Mouse (Mus musculus) limb, embryonic 14.5 days (tissue): ENCODE results near the gene Lzic. TPM values are rescaled to one million over a fixed set of nuclear protein-coding genes. Genes with fewer than 3 reads are reported as not detected.

Source experiments
- ATAC-seq: fragments of 200-750 bp; cut with Nextera tagmentation; 2 replicates; pipeline ENCODE4 v1.8.0; 2017; ENCODE audit warnings: low read depth, moderate number of reproducible peaks, moderate TSS enrichment; ENCODE audit not compliant: low FRiP score
- DNase-seq: peaks from one replicate; pipeline ENCODE4 v3.0.0-alpha.2; 2015; ENCODE audit warnings: low spot score
- H3K27ac ChIP-seq: fragments of 300-500 bp; sonication (generic); replicated peaks from 2 replicates; pipeline ENCODE4 v1.5.1; 2014; ENCODE audit warnings: low read depth, mild to moderate bottlenecking, low read length, moderate library complexity, mixed read lengths
- H3K27me3 ChIP-seq: fragments of 300-500 bp; sonication (generic); 2 replicates; pipeline ENCODE4 v1.6.1; 2014; ENCODE audit warnings: low read length, mixed read lengths; ENCODE audit not compliant: control insufficient read depth, insufficient read depth
- H3K36me3 ChIP-seq: fragments of 300-500 bp; sonication (generic); 2 replicates; pipeline ENCODE4 v1.6.1; 2014; ENCODE audit warnings: mild to moderate bottlenecking, low read length, moderate library complexity, mixed read lengths; ENCODE audit not compliant: control insufficient read depth, insufficient read depth
- H3K4me1 ChIP-seq: fragments of 300-500 bp; sonication (generic); 2 replicates; pipeline ENCODE4 v1.6.1; 2014; ENCODE audit warnings: antibody characterized with exemption, low read length, mixed read lengths; ENCODE audit not compliant: control insufficient read depth, insufficient read depth
- H3K4me2 ChIP-seq: fragments of 300-500 bp; sonication (generic); replicated peaks from 2 replicates; pipeline ENCODE4 v1.6.1; 2014; ENCODE audit warnings: low read depth, mild to moderate bottlenecking, low read length, moderate library complexity; ENCODE audit not compliant: severe bottlenecking
- H3K4me3 ChIP-seq: fragments of 300-500 bp; sonication (generic); replicated peaks from 2 replicates; pipeline ENCODE4 v1.5.1; 2014; ENCODE audit warnings: low read length
- H3K9ac ChIP-seq: fragments of 300-500 bp; sonication (generic); 2 replicates; pipeline ENCODE4 v1.6.1; 2014; ENCODE audit warnings: mild to moderate bottlenecking, low read depth, low read length, moderate library complexity; ENCODE audit not compliant: severe bottlenecking
- H3K9me3 ChIP-seq: fragments of 300-500 bp; sonication (generic); 2 replicates; pipeline ENCODE4 v1.6.1; 2016; ENCODE audit warnings: low read length; ENCODE audit not compliant: control insufficient read depth
- POLR2A ChIP-seq: fragments of 200-500 bp; IDR thresholded peaks from 2 replicates; pipeline ENCODE4 v1.8.0; 2012; ENCODE audit warnings: inconsistent platforms, mild to moderate bottlenecking, moderate library complexity, borderline replicate concordance; ENCODE audit not compliant: insufficient read depth, insufficient read length; ENCODE audit errors: extremely low read depth
- WGBS: fragments of 180-500 bp; shearing (Covaris S2); extraction: QIAGEN DNeasy Blood & Tissue Kit; methylation state at CpG from one replicate; pipeline ENCODE4 v1.1.7; 2014; 5-methylcytosine and 5-hydroxymethylcytosine counted together
- polyA plus RNA-seq, 2 experiments: library from polyadenylated mRNA; depleted of rRNA in 1 of 2; stranded (reverse) in 1 of 2; unstranded in 1 of 2; fragments of >200 nt; fragmentation: Nextera tagmentation in 1 of 2; extraction: Ambion mirVana in 1 of 2; gene quantifications; 2 replicates each; pipeline versions ENCODE4 v1.2.1 to v1.2.3; 2012 to 2014

Gene Lzic
- polyA plus RNA-seq, 2 experiments: 36.1 to 54.0 TPM

DNA sequence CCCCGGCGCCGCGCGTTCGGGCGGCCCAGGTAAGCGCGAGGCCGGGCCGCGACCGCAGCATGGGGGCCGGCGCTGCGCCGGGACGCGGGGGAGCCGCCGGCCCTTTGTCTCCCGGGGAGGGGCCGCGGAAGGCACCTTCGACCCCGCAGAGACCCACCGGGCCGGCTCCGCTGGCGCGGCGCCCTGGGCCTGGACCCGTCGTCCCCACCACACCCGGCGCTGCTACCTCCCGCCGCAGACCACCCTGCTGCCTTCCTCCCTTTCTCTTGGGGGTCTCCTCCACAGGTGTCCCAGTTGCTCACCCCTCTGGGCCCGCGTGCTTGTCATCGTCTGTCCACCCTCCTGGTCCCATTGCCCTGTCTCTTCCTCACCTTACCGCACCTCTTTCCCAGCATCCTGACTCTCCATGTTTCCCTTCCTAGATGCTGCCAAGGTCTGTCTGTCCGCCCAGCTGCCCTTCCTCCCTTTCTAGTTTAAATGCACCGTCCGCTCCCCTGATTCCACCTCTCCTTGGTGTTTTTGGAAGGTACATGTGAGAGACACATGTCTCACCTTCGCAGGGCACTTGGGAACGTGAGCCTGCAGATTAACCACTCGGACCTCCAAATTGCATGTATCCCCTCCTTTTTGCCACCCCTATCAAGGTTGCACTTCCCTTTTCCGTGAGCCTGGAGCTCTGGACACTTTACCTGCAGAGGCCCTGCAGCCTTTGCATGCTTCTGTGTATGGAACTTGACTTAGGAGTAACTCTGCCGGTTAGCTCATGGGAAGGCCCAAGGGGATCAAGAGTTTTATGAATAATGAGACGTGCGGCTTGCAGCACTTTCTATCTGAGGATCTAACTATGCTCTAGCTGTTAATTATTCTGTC lies 33.6 kb downstream of the Lzic start:
- ATAC-seq (no peak), DNase-seq (no peak)
- Histone ChIP-seq H3K4me2 (peak overlapping the region; percentile 93), H3K36me3 (no peaks in the 10 kb centered on the region; the same call in 1 of the 2 replicates), H3K9me3 (no peaks in the 10 kb centered on the region), H3K4me1 (peaks cover 9% of the 10 kb centered on the region), H3K27me3 (no peaks in the 10 kb centered on the region), H3K9ac (peak overlapping the region; percentile 92), H3K4me3 (peak overlapping the region; percentile 79), H3K27ac (peak overlapping the region; percentile 78)
- no peak for TF ChIP-seq POLR2A
- WGBS: 2% methylated on average over 32 of the region's 52 CpGs

DNA sequence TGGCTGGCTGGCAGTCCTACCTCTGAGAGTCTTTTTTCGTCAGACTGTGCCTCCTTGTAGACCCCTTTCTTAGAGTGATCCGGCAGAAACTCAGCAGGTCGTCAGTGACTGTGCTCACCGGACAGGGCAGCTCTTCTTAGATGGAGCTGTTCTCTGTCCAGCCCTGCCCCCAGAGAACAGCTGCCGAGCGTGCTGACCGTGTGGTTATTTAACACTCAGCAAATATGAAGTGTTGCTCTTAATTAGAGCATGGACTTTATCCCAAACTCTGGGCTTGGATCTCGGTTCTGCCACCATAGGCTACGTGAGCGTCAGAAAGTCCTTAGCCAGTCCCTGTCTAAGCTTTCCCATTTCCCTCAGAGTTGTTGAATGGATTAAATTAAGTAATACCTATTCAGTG lies 36.2 kb downstream of the Lzic start:
- no peak for DNase-seq
- ATAC-seq: no peak

DNA sequence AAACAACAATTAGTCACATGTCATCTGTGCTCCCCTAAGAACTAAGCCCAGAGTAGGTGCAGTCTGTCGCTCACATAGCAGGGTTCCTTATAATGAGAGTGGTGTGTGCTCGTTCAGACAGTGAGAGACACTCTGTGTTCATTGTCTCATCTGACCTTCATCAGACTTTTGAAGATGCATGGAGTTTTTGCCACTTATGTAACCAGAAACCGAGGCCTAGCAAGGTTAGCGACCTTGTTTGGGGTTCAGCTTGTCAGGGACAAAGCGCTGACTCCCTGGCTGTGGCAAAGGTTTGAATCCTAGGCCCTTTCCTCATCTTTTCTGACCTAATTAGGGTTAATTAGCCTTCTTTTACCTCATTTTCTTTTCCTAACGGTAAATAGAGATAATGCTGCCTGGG lies 38.9 kb downstream of the Lzic start:
- H3K4me3 ChIP-seq: no peak overlapping the region
- no peak overlapping the region for H3K9ac ChIP-seq
- H3K36me3 ChIP-seq: no peaks in the 10 kb centered on the region; the same call in 1 of the 2 replicates
- no peaks in the 10 kb centered on the region for H3K27me3 ChIP-seq
- peaks cover 23% of the 10 kb centered on the region for H3K4me1 ChIP-seq
- H3K9me3 ChIP-seq: no peaks in the 10 kb centered on the region
- ATAC-seq: no peak
- WGBS: 80% methylated on average over 6 of the region's 6 CpGs
- no peak overlapping the region for H3K4me2 ChIP-seq
- no peak overlapping the region for H3K27ac ChIP-seq
- no peak for TF ChIP-seq POLR2A
- no peak for DNase-seq

More for the DNA sequence above, 36.2 kb downstream of the Lzic start:
- Histone ChIP-seq H3K27ac (no peak overlapping the region), H3K4me2 (no peak overlapping the region), H3K4me3 (no peak overlapping the region), H3K27me3 (no peaks in the 10 kb centered on the region), H3K36me3 (no peaks in the 10 kb centered on the region; the same call in 1 of the 2 replicates), H3K4me1 (peaks cover 17% of the 10 kb centered on the region), H3K9ac (no peak overlapping the region; the same call in 1 of the 2 replicates), H3K9me3 (no peaks in the 10 kb centered on the region)
- TF ChIP-seq POLR2A: no peak
- 76% methylated on average over 10 of the region's 10 CpGs for WGBS

DNA sequence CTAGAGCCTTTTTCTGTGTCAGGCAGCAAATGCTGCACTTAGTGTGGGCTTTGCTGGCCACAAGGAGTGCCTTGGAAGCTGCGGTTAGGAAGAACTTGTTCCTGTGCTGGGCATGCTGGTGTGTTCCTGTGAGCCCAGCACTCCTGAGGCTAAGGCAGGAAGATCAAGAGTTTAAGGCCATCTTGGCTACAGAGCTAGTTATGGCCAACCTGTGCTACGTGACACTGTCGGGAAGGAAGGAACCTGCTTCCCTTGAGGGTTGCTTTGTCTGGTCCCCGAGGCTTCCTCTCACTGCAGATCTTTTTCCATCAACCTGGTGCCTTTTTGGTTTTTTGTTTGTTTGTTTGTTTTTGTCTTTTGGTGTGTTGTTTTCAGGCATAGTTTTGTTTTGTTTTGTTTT lies 40.1 kb downstream of the Lzic start:
- H3K4me1 ChIP-seq: peaks cover 17% of the 10 kb centered on the region
- DNase-seq: no peak
- no peak overlapping the region for H3K4me2 ChIP-seq
- H3K9ac ChIP-seq: no peak overlapping the region
- H3K36me3 ChIP-seq: no peaks in the 10 kb centered on the region; the same call in 1 of the 2 replicates
- no peaks in the 10 kb centered on the region for H3K27me3 ChIP-seq
- no peak for ATAC-seq
- no peak for TF ChIP-seq POLR2A
- H3K4me3 ChIP-seq: no peak overlapping the region
- WGBS: 86% methylated on average over 4 of the region's 4 CpGs
- H3K9me3 ChIP-seq: no peaks in the 10 kb centered on the region
- H3K27ac ChIP-seq: no peak overlapping the region

DNA sequence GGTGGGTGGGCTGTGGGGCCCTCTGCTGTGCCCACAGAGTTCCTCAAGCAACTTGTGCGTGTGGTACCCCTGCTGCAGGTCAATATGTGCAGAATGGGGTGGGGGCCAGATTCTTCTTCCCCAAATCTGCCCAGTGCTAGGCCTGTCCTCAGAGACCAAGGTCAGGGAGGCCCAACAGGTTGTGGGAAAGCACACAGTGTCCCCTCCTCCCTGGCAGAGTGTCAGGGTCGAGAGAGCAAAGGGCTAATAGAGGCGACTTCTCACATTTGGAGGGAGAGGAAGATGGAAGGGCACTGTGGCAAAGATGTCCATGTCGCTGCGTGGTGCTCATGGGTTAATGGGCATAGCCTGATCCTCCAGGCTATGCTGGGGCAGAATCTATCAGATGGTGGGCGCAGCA lies 40.8 kb downstream of the Lzic start:
- no peak for TF ChIP-seq POLR2A
- Histone ChIP-seq H3K36me3 (no peaks in the 10 kb centered on the region; the same call in 1 of the 2 replicates), H3K4me3 (no peak overlapping the region), H3K4me1 (peaks cover 17% of the 10 kb centered on the region), H3K4me2 (no peak overlapping the region), H3K9ac (peak overlapping the region; percentile 5; the same call in 1 of the 2 replicates), H3K27ac (peak overlapping the region; percentile 44; the same call in 1 of the 2 replicates), H3K27me3 (no peaks in the 10 kb centered on the region), H3K9me3 (no peaks in the 10 kb centered on the region)
- 76% methylated on average over 6 of the region's 6 CpGs for WGBS
- ATAC-seq (no peak), DNase-seq (no peak)
